Mouse (Mus musculus): Measurements from ENCODE around the gene Gm37240. TPM values are rescaled to one million over a fixed set of nuclear protein-coding genes. Genes with fewer than 3 reads are reported as not detected.
"Not testable (repeated sequence)": the region's sequence is repeated elsewhere in the genome, so short reads cannot be mapped to it uniquely, and the experiment has no call there.

Gm37240 gene
- polyA plus RNA-seq, 1 experiment = 0.91 TPM

- no peaks in the 10 kb centered on the region for H3K4me1 ChIP-seq (ENCODE audit: control insufficient read depth, insufficient read depth, low read length)
- no peak overlapping the region for H3K9ac ChIP-seq (ENCODE audit: low read depth, poor library complexity, severe bottlenecking)
- H3K4me3 ChIP-seq (ENCODE audit: low read depth, low read length) = no peak overlapping the region
- no peaks in the 10 kb centered on the region for H3K9me3 ChIP-seq (replicated peaks; ENCODE audit: control insufficient read depth, insufficient read depth, low read length, poor library complexity, severe bottlenecking)
- no peaks in the 10 kb centered on the region for H3K27me3 ChIP-seq (ENCODE audit: control insufficient read depth, insufficient read depth, low read length, poor library complexity, severe bottlenecking)
- H3K27ac ChIP-seq (ENCODE audit: insufficient read depth, low read length) = no peak overlapping the region
- H3K36me3 ChIP-seq (ENCODE audit: control insufficient read depth, insufficient read depth, low read length, poor library complexity, severe bottlenecking) = no peaks in the 10 kb centered on the region; the same call in 1 of the 2 replicates
- TF ChIP-seq POLR2A (IDR thresholded peaks at IDR 0.05; ENCODE audit: insufficient read depth, low read length) = no peak
- no peak for TF ChIP-seq EP300 (IDR thresholded peaks at IDR 0.05; ENCODE audit: insufficient read depth, low read depth, low read length)
- no peak for TF ChIP-seq CTCF (IDR thresholded peaks at IDR 0.05; ENCODE audit: low read depth, low read length)
Observed at GRCm38 (mm10) chr3:84866866-84867265, 1020.5 kb downstream of the Gm37240 start.

GRCm38 (mm10) chr3:84865684-84866083 is 1021.6 kb downstream of the Gm37240 start:
- H3K36me3 ChIP-seq (ENCODE audit: control insufficient read depth, insufficient read depth, low read length, poor library complexity, severe bottlenecking) = no peaks in the 10 kb centered on the region; the same call in 1 of the 2 replicates
- H3K9me3 ChIP-seq (replicated peaks; ENCODE audit: control insufficient read depth, insufficient read depth, low read length, poor library complexity, severe bottlenecking) = no peaks in the 10 kb centered on the region
- TF ChIP-seq EP300 (IDR thresholded peaks at IDR 0.05; ENCODE audit: insufficient read depth, low read depth, low read length) = no peak
- no peak for TF ChIP-seq CTCF (IDR thresholded peaks at IDR 0.05; ENCODE audit: low read depth, low read length)
- no peak for TF ChIP-seq POLR2A (IDR thresholded peaks at IDR 0.05; ENCODE audit: insufficient read depth, low read length)
- H3K4me3 ChIP-seq (ENCODE audit: low read depth, low read length) = no peak overlapping the region
- H3K4me1 ChIP-seq (ENCODE audit: control insufficient read depth, insufficient read depth, low read length) = no peaks in the 10 kb centered on the region
- no peaks in the 10 kb centered on the region for H3K27me3 ChIP-seq (ENCODE audit: control insufficient read depth, insufficient read depth, low read length, poor library complexity, severe bottlenecking)
- H3K27ac ChIP-seq (ENCODE audit: insufficient read depth, low read length) = no peak overlapping the region
- H3K9ac ChIP-seq (ENCODE audit: low read depth, poor library complexity, severe bottlenecking) = no peak overlapping the region

DNA sequence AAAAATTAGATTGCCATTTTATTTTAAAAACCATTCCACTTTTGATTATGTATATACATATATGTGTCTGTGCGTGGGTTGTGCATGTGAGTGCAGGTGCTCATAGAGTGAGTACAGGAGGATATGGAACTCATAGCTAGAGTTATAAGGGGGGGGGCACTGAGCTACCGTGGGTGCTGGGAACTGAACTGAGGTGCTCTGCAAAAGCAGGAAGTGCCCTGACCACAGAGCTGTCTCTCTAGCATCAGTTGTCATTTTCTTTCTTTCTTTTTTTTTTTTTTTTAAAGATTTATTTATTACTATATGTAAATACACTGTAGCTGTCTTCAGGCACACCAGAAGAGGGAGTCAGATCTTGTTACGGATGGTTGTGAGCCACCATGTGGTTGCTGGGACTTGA is 1025.5 kb downstream of the Gm37240 start:
- not testable (repeated sequence) for H3K4me1 ChIP-seq (ENCODE audit: control insufficient read depth, insufficient read depth, low read length); H3K4me3 ChIP-seq (ENCODE audit: low read depth, low read length); H3K9ac ChIP-seq (ENCODE audit: low read depth, poor library complexity, severe bottlenecking); H3K9me3 ChIP-seq (replicated peaks; ENCODE audit: control insufficient read depth, insufficient read depth, low read length, poor library complexity, severe bottlenecking); H3K36me3 ChIP-seq (ENCODE audit: control insufficient read depth, insufficient read depth, low read length, poor library complexity, severe bottlenecking); H3K27me3 ChIP-seq (ENCODE audit: control insufficient read depth, insufficient read depth, low read length, poor library complexity, severe bottlenecking); H3K27ac ChIP-seq (ENCODE audit: insufficient read depth, low read length)

DNA sequence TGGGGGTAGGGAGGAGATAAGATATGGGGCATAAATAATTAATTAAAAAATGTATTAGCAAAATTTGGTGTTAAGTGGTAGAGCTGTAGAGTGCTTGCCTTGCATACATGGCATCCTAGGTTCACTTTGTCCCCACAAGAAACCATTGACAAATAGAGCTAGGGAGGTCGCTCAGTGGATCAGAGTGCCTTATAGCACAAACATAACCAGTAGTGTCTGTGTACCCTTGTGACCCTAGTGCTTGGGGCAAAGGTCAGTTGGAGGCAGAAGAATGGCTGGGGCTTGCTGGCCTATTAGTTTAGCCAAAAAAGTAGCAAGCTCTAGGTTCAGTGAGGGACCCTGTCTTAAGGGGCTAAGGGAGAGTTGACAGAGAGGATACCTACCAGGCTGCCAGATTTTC is 1026.6 kb downstream of the Gm37240 start:
- H3K27ac ChIP-seq (ENCODE audit: insufficient read depth, low read length) = no peak overlapping the region
- no peak overlapping the region for H3K4me3 ChIP-seq (ENCODE audit: low read depth, low read length)
- no peaks in the 10 kb centered on the region for H3K4me1 ChIP-seq (ENCODE audit: control insufficient read depth, insufficient read depth, low read length)
- no peaks in the 10 kb centered on the region for H3K36me3 ChIP-seq (ENCODE audit: control insufficient read depth, insufficient read depth, low read length, poor library complexity, severe bottlenecking)
- no peaks in the 10 kb centered on the region for H3K9me3 ChIP-seq (replicated peaks; ENCODE audit: control insufficient read depth, insufficient read depth, low read length, poor library complexity, severe bottlenecking)
- TF ChIP-seq POLR2A (IDR thresholded peaks at IDR 0.05; ENCODE audit: insufficient read depth, low read length) (no peak), CTCF (IDR thresholded peaks at IDR 0.05; ENCODE audit: low read depth, low read length) (no peak), EP300 (IDR thresholded peaks at IDR 0.05; ENCODE audit: insufficient read depth, low read depth, low read length) (no peak)
- H3K27me3 ChIP-seq (ENCODE audit: control insufficient read depth, insufficient read depth, low read length, poor library complexity, severe bottlenecking) = no peaks in the 10 kb centered on the region
- no peak overlapping the region for H3K9ac ChIP-seq (ENCODE audit: low read depth, poor library complexity, severe bottlenecking)

GRCm38 (mm10) chr3:84854440-84854839 is 1032.9 kb downstream of the Gm37240 start:
- H3K4me1 ChIP-seq (ENCODE audit: control insufficient read depth, insufficient read depth, low read length) = peaks cover 5% of the 10 kb centered on the region
- TF ChIP-seq POLR2A (IDR thresholded peaks at IDR 0.05; ENCODE audit: insufficient read depth, low read length) (no peak), CTCF (IDR thresholded peaks at IDR 0.05; ENCODE audit: low read depth, low read length) (no peak), EP300 (IDR thresholded peaks at IDR 0.05; ENCODE audit: insufficient read depth, low read depth, low read length) (no peak)
- H3K27ac ChIP-seq (ENCODE audit: insufficient read depth, low read length) = no peak overlapping the region
- no peaks in the 10 kb centered on the region for H3K9me3 ChIP-seq (replicated peaks; ENCODE audit: control insufficient read depth, insufficient read depth, low read length, poor library complexity, severe bottlenecking)
- H3K36me3 ChIP-seq (ENCODE audit: control insufficient read depth, insufficient read depth, low read length, poor library complexity, severe bottlenecking) = no peaks in the 10 kb centered on the region
- H3K27me3 ChIP-seq (ENCODE audit: control insufficient read depth, insufficient read depth, low read length, poor library complexity, severe bottlenecking) = no peaks in the 10 kb centered on the region
- no peak overlapping the region for H3K9ac ChIP-seq (ENCODE audit: low read depth, poor library complexity, severe bottlenecking)
- H3K4me3 ChIP-seq (ENCODE audit: low read depth, low read length) = no peak overlapping the region

DNA sequence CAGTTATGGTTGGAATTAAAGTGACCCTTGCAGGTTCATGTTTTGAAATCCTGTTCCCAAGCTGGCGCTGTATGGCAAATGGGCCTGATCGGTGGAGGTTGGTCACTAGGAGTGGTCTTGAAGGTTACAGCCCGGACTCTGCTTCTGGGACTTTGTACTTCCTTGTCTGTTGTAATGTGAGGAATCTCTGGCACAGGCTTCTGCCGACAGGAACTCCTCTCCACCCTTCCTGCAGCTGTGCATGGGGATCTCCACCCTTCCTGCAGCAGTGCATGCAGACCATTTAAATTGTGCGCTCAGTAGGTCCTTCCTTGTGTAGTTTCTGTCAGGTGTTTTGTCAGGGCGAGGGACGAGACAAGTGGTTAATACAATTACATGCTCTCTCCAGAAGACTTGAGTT is 1034.4 kb downstream of the Gm37240 start:
- Histone ChIP-seq H3K4me3 (ENCODE audit: low read depth, low read length) (no peak overlapping the region), H3K27ac (ENCODE audit: insufficient read depth, low read length) (peak overlapping the region; percentile 47; the same call in 1 of the 2 replicates), H3K36me3 (ENCODE audit: control insufficient read depth, insufficient read depth, low read length, poor library complexity, severe bottlenecking) (no peaks in the 10 kb centered on the region), H3K27me3 (ENCODE audit: control insufficient read depth, insufficient read depth, low read length, poor library complexity, severe bottlenecking) (no peaks in the 10 kb centered on the region), H3K9ac (ENCODE audit: low read depth, poor library complexity, severe bottlenecking) (no peak overlapping the region), H3K9me3 (replicated peaks; ENCODE audit: control insufficient read depth, insufficient read depth, low read length, poor library complexity, severe bottlenecking) (no peaks in the 10 kb centered on the region), H3K4me1 (ENCODE audit: control insufficient read depth, insufficient read depth, low read length) (peaks cover 5% of the 10 kb centered on the region)
- no peak for TF ChIP-seq POLR2A (IDR thresholded peaks at IDR 0.05; ENCODE audit: insufficient read depth, low read length)
- 0 out of 2 replicates have a peak, but pooled peaks have one; percentile 5 for TF ChIP-seq EP300 (IDR thresholded peaks at IDR 0.05; ENCODE audit: insufficient read depth, low read depth, low read length)

All from ES-Bruce4 (cell line).